Mouse (Mus musculus) erythroblast, embryonic 14.5 days (primary cell): ENCODE measurements around the gene Slc2a4. TPM values are rescaled to one million over a fixed set of nuclear protein-coding genes. Genes with fewer than 3 reads are reported as not detected.
A peak's percentile ranks its signal among the peaks of the same experiment; 100 is the strongest.
"Not testable (repeated sequence)": the region's sequence is repeated elsewhere in the genome, so short reads cannot be mapped to it uniquely, and the experiment has no call there.

Experiments used
- H3K27me3 ChIP-seq: 2 replicates; pipeline ENCODE4 v1.6.1; 2012; ENCODE audit warnings: inconsistent platforms; ENCODE audit not compliant: control insufficient read depth
- H3K36me3 ChIP-seq: 2 replicates; pipeline ENCODE4 v1.6.1; 2012; ENCODE audit warnings: mild to moderate bottlenecking, inconsistent platforms; ENCODE audit not compliant: control insufficient read depth
- H3K4me1 ChIP-seq: 2 replicates; pipeline ENCODE4 v1.6.1; 2012; ENCODE audit warnings: inconsistent platforms; ENCODE audit not compliant: control insufficient read depth
- H3K4me3 ChIP-seq: replicated peaks from 2 replicates; pipeline ENCODE3; 2012; ENCODE audit warnings: moderate library complexity, mild to moderate bottlenecking, inconsistent platforms
- H3K9me3 ChIP-seq: 2 replicates; pipeline ENCODE4 v1.6.1; 2012; ENCODE audit warnings: low read length, inconsistent platforms, mixed read lengths; ENCODE audit not compliant: control insufficient read depth
- GATA1 ChIP-seq: IDR thresholded peaks from 2 replicates; pipeline ENCODE4 v1.6.1; 2012; ENCODE audit warnings: low read length, inconsistent platforms, mixed read lengths
- TAL1 ChIP-seq: IDR thresholded peaks from 3 replicates; pipeline ENCODE4 v1.6.1; 2012; ENCODE audit warnings: low read length, inconsistent platforms, mixed read lengths
- polyA plus RNA-seq: library from polyadenylated mRNA; stranded (reverse); fragments of >175 nt; gene quantifications from 2 replicates; pipeline ENCODE4 v1.2.3, GENCODE M21; 2012

The Slc2a4 gene
- polyA plus RNA-seq, 1 experiment = 7.7 TPM

- peaks cover 27% of the 10 kb centered on the region for H3K9me3 ChIP-seq
- TF ChIP-seq TAL1 (no peak), GATA1 (no peak)
- peaks cover 84% of the 10 kb centered on the region for H3K27me3 ChIP-seq
- no peak within 1 kb of the TSS for H3K4me3 ChIP-seq
- H3K36me3 ChIP-seq = peaks cover 20% of the 10 kb centered on the region
- peaks cover 17% of the 10 kb centered on the region for H3K4me1 ChIP-seq
Observed at GRCm38 (mm10) chr11:69964650-69965270, 16.8 kb upstream of the Slc2a4 start, which contains the start of gene Cldn7. Gene Cldn7, plus strand, starts transcription at chr11:69964779.

GRCm38 (mm10) chr11:69961841-69962240 is 13.9 kb upstream of the Slc2a4 start:
- H3K27me3 ChIP-seq = peaks cover 95% of the 10 kb centered on the region
- peaks cover 16% of the 10 kb centered on the region for H3K4me1 ChIP-seq
- H3K4me3 ChIP-seq = no peak overlapping the region
- H3K9me3 ChIP-seq = peaks cover 25% of the 10 kb centered on the region
- TF ChIP-seq TAL1 (no peak), GATA1 (no peak)
- H3K36me3 ChIP-seq = no peaks in the 10 kb centered on the region

DNA sequence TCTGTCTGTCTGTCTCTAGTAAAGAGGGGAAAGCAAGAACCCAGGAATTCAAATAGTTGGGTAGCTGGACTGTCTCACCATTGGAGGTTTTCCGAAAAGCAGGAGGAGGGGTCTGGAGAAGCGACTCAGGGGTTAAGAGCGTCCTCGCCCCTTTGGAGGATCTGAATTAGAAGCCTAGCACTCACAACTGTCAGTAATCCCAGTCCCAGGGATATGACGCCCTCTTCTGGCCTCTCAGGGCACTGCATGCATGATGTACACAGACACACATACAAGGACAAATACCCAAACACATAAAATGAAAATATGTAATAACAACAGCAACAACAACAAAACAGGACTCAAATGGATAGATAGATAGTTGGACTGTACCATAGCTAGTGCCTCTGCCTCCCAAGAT is 12.6 kb upstream of the Slc2a4 start:
- Histone ChIP-seq H3K27me3 (peaks cover 95% of the 10 kb centered on the region), H3K36me3 (no peaks in the 10 kb centered on the region)
- TF ChIP-seq GATA1 (no peak), TAL1 (no peak)

DNA sequence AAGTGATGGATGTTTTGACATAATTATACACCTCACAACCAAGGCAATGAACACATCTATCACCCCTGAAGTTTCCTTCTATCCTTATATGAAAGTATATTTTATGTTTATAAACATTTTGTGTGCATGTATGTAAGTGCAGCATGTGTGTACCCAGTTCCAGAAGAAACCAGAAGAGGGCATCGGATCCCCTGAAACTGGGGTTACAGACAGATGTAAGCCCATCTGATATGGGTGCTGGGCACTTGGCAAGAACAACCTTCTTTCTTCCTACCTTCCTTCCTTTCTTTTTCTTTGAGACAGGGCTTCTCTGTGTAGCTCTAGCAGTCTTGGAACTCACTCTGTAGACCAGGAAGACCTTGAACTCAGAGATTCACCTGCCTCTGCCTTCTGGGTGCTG is 8.2 kb upstream of the Slc2a4 start:
- H3K4me3 ChIP-seq = no peak overlapping the region
- peaks cover 4% of the 10 kb centered on the region for H3K4me1 ChIP-seq
- no peaks in the 10 kb centered on the region for H3K36me3 ChIP-seq
- peaks cover 79% of the 10 kb centered on the region for H3K27me3 ChIP-seq
- H3K9me3 ChIP-seq = 0 out of 2 replicates have a peak, but pooled peaks cover 2% of the 10 kb centered on the region
- TF ChIP-seq GATA1 (no peak), TAL1 (no peak)

More for the DNA sequence above, 12.6 kb upstream of the Slc2a4 start:
- Histone ChIP-seq H3K4me1 (peaks cover 4% of the 10 kb centered on the region), H3K4me3 (no peak overlapping the region), H3K9me3 (peaks cover 15% of the 10 kb centered on the region)

GRCm38 (mm10) chr11:69955618-69956017 is 7.6 kb upstream of the Slc2a4 start:
- not testable (repeated sequence) for H3K4me1 ChIP-seq, H3K36me3 ChIP-seq, H3K9me3 ChIP-seq, H3K4me3 ChIP-seq
- peaks cover 79% of the 10 kb centered on the region for H3K27me3 ChIP-seq

- no peaks in the 10 kb centered on the region for H3K9me3 ChIP-seq
- H3K36me3 ChIP-seq = no peaks in the 10 kb centered on the region
- TF ChIP-seq TAL1 = no peak
- TF ChIP-seq GATA1 = no peak
- H3K4me1 ChIP-seq = peaks cover 18% of the 10 kb centered on the region
- no peak overlapping the region for H3K4me3 ChIP-seq
- H3K27me3 ChIP-seq = peaks cover 68% of the 10 kb centered on the region
Observed at GRCm38 (mm10) chr11:69953267-69953915, 5.4 kb upstream of the Slc2a4 start.

- Histone ChIP-seq H3K9me3 (no peaks in the 10 kb centered on the region), H3K27me3 (peaks cover 60% of the 10 kb centered on the region), H3K4me3 (no peak overlapping the region), H3K4me1 (peaks cover 23% of the 10 kb centered on the region), H3K36me3 (peaks cover 3% of the 10 kb centered on the region)
- no peak for TF ChIP-seq TAL1
- no peak for TF ChIP-seq GATA1
Observed at GRCm38 (mm10) chr11:69952274-69952673, 4.3 kb upstream of the Slc2a4 start.

DNA sequence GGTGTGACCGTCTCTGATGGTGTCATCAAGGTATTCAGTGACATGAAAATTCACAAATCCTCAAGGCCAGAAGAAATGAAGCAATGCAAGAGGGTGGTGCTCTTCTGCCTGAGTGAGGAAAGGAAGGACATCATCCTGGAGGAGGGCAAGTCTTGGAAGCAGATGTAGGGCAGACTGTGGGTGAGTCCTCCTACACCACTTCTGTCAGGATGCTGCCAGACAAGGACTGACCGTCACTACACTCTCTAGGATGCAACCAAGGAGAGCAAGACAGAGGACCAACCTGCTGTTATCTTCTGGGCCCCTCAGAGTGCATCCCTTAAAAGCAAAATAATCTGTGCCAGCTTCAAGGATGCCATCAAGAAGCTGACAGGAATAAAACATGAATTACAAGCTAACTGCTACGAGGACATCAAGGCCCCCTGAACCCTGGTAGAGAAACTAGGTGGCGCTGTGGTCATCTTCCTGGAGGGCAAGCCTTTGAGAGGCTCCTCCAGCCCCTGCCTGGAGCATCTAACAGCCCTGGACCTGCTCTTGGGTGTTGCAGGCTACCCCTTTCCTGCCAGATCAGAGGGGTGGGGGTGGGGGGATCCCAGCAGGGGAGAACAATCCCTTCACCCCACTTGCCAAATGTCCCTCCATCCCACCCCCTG is 2.9 kb upstream of the Slc2a4 start:
- H3K9me3 ChIP-seq = no peaks in the 10 kb centered on the region
- peaks cover 17% of the 10 kb centered on the region for H3K36me3 ChIP-seq
- TF ChIP-seq GATA1 (no peak), TAL1 (no peak)
- no peak overlapping the region for H3K4me3 ChIP-seq
- peaks cover 36% of the 10 kb centered on the region for H3K4me1 ChIP-seq
- H3K27me3 ChIP-seq = peaks cover 47% of the 10 kb centered on the region

DNA sequence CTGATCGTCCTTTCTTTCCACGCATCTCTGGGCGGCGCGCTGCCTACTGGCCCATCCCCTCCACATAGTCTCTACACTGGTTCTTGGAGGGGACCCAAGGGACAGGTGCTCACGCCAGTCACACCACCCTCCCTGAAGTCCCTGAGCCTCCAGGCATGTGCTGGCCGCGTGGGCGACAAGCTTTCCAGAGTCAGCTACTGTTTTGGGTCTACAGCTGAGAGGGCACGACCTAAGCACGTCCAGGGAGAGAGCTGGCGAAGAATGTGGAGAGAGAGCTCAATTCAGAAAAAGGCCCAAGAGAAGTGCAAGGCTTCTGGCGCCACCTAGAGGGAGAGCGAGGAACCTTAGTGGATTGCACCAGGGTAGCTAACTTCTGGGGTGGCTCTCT is 769 bp upstream of the Slc2a4 start:
- peak overlapping the region; percentile 86 for H3K4me3 ChIP-seq
- no peak for TF ChIP-seq TAL1
- TF ChIP-seq GATA1 = no peak
- H3K9me3 ChIP-seq = no peaks in the 10 kb centered on the region
- peaks cover 43% of the 10 kb centered on the region for H3K27me3 ChIP-seq
- H3K36me3 ChIP-seq = peaks cover 38% of the 10 kb centered on the region
- H3K4me1 ChIP-seq = peaks cover 58% of the 10 kb centered on the region
